Mouse (Mus musculus): Measurements from ENCODE around the gene Ppp4r1.

Ppp4r1 gene

DNA sequence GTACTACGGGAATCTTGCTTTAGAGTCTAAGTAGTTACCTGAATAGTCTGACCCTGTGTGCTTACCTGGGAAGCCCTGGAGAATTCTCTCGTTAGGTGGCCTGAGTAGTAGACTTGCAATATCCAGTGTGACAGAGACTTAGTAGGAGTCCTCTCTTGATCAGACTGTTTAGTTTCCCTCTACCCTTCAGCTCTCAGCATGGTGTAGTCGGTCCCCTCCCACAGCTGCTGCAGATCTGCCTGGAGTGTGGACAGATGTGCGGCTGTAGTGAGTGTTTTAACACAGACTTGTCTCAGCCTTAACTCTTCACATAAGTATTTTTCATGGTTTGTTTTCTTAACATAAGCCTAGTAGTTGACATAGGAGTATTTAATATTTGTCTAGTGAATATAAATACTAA is 19.7 kb downstream of the Ppp4r1 start:
- no peak for DNase-seq (ENCODE audit: low spot score)

DNA sequence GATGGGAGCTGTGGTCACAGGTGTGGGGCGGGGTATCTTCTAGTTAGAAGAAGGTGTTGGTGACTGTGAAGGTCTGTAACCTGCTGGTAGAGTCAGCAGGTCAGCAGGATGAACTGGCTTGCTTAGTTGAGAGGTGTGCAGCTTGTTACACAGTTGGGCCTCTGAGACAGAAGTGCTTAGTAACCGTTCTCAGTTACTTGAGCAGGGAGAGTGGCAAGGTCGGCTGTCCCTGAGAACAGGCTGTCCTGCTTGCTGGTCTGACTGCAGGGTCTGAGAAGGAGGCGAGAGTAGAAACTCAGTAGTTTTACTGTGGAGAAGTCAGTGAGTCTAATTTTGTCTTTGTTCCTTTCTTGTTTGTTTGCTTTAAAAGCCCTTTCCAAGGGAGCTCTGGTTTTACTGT is 23.6 kb downstream of the Ppp4r1 start:
- no peak for DNase-seq (ENCODE audit: low spot score)

DNA sequence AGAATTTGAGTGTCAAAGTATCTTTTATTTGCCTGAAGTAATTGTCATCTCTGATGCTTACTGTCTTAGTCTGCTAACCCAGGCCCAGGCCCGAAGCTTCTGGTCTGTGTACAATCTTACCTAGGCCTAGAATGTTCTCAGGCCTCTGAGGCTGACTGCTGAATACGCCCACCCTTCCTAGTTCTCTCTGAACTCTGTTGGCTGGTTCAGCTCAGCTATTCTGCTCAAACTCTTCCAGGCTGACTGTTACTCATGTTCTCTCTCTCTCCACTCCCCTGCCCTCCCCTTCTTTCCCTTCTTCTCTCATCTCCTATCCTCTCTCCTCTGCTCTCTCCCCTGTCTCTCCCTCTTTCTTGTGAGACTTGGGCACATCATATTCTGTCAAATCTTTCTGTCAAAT is 24.0 kb downstream of the Ppp4r1 start:
- DNase-seq (ENCODE audit: low spot score): no peak

DNA sequence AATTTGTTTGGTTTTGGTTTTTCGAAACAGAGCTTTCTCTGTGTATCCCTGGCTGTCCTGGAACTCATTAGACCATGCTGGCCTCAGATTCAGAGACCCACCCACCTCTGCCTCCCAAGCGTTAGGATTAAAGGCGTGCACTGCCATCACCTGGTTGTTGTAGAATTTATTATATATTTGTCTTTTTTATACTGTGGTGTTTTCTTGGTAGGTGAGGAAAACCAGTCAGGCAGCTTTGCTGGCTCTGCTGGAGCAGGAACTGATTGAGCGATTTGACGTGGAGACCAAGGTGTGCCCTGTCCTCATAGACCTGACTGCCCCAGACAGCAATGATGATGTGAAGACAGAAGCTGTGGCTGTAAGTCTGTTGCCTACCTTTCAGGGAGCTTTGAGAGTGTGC is 28.7 kb downstream of the Ppp4r1 start:
- no peak for DNase-seq (ENCODE audit: low spot score)

DNA sequence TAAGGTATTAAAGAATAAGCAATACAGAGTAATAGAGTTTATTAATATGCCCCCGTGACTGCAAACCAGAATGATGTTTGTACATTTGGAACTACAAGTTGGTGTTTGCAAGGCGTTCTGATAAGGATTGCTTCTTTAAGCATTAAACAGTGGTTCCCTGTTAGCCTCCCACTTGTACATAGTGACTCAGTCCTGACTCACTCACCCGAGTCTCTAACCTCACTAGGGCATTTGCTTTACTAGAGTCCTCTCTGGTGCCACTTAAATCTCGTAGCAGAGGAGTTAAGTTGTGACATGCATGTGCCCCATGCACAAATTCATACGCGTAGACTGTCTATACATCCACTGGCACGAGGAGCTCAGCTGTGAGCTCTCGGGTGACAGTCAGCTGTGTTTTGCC is 31.4 kb downstream of the Ppp4r1 start:
- DNase-seq (ENCODE audit: low spot score): no peak

DNA sequence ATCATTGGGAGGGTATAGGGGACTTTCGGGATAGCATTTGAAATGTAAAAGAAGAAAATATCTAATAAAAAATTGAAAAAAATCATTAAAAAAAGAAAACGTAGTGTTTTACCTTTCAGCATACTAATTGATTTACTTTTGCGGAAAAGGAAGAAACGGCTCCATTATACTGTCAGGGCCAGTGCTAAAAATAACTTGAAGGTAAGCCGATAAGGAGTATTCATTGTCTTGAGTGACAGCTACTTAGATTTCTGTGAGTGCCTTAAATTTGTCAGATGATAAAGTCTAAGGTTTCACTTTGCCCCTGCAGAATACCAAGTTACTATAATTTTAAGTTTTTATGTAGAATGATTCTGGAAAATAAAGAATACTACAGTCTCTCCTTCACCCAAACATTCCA is 37.8 kb downstream of the Ppp4r1 start:
- DNase-seq (ENCODE audit: low spot score): no peak

DNA sequence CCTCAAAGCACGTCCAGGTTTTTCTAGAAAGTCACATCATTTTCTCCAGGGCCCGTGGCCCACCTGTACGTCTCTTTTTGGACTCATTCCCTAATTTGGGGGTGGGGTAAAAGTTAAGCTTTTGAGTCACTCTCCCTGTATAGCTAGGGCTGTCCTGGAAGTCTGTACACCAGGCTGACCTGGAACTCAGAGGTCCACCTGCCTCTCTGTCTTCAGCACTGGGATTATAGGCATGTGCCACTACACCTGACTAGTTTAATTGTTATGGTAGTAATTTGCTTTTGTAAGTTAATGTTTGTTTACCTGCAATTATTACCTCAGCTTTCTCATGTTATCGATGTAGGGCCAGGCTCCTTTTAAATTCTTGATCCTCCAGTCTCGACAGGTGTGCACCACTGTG is 40.0 kb downstream of the Ppp4r1 start:
- DNase-seq (ENCODE audit: low spot score): no peak

DNA sequence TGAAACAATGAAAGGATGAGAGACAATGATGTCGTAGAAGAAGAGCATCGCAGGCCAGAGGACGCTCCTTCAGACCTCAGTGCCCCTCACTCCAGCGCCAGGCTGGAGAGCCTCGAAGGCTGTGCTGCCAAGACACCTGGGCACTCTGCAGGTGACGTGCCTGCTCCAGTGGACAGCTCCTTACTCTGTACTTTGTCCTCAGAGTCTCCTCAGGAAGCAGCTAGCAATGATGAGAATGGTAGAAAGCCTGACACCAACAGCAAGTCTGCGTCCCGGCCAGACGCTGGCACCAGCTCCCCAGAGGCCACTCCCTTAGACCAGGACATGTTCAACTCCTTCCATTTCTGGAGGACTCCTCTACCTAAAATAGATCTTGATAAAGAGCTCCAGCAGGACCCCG is 41.9 kb downstream of the Ppp4r1 start:
- no peak for DNase-seq (ENCODE audit: low spot score)

DNA sequence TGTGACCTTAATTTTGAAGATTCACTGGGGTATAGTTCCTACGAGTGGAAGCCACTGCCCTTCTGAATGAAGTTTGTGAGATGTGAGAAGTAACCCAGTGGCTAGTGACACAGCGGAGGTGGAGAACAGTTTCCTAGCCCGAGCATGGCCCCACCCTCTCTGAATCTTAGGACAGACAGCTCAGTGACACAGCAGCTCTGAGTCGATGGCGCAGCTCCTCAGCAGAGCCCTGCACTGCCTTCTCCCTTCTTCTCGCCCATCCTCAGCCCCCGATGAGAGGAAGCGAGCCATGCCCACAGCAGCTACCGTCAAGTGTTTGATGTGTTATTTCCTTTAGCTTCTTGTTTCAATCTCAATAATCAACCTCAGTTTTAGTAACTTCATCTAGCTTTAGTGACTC is 43.9 kb downstream of the Ppp4r1 start:
- no peak for DNase-seq (ENCODE audit: low spot score)

DNA sequence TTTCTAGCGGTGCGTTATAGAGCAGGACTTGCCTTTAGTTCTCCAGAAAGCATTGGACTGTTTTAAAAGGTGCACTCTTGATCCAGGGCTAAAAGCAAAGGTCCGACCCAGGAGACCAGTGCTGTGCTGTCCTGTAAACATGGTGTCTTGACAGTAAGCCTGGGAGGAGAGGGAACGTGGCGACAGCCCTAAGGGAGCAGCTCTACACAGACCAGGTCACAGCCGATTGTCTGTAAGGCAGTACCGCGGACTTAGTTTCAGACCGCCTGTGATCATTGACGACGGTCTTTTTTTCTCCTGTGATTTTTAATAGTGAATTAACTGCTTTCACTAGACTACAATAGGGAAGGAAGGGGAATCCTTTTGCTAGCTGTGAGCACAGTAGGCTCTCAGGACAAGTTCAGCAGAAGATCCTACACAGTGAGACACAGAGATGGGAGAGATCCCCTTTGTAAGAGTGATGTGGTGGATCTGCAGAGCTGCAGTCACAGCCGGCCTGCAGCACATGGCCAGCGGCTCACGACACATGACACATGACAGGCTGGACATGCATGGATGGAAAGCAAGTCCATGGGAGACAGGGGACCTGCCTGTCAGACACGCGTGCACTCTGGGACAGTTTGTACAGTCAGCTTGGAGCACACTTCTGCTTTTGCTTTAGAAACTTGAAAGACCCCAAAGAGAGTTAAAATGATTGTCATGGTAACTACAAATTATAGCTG is 44.9 kb downstream of the Ppp4r1 start:
- DNase-seq (ENCODE audit: low spot score): no peak

DNA sequence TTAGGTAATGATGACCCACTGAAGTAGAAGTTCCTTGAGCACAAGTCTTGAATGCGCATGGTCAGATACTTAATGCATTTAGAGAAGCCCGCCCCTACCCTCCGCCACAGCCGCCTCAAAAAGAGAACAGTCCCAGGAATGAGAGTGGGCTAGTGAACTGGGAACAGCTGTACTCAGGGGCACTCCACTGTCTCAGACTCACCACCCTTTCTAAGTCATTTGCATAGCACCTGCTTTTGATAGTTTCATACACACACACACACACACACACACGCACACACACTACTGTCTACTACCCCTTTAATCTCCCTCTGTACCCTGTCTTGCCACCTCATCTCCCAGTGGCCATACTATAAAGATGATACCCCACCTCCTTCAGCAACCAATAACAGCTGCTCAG is 45.5 kb downstream of the Ppp4r1 start:
- DNase-seq (ENCODE audit: low spot score): no peak

DNA sequence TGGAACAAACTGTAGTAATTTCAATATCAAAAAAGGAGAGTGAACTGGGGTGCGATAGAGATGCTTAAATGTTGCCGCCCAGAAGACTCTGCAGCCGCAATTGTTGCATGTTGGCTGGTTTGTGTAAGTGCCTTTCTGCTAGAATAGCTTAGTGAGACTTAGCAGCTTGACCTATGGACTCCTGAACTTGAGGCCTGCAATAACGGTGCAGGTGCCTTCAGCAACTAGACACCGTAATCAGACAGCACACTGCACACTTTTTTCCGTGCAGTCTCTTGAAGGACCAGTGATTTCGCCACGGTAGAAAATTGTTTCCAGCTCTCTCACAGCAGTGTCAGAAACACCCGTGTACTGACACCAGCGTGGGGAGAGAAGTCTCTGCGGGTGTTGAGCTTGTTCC is 46.6 kb downstream of the Ppp4r1 start:
- no peak for DNase-seq (ENCODE audit: low spot score)

DNA sequence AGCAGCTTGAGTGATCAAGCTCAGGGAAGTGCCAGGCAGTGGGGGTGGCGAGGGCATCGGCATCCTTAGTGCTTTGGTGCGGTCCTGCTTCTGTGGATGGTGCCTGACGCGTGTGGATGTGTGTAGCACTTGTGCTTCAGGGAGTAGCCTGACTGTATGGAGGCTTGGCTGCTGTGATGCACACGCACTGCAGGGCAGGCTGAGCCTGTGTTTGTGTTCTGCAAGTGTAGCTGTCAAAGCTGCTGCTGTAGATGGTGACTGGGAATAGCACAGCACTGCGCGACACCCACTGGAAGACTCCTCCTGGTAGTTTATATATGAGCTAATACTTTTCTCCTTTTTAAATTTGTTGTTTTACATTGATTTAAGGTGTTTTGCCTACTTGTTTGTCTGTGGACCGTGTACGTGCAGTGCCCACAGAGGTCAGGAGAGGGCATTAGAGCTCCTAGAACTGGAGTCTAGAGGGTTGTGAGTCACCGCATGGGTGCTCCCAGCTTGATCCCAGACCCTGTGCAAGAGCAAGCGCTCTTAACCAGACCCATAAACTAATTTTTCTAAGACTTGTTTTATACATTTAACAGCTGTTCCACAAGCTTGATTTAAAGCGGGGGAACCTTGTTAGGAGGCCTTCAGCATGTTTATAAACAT is 48.0 kb downstream of the Ppp4r1 start:
- DNase-seq (ENCODE audit: low spot score): no peak

DNA sequence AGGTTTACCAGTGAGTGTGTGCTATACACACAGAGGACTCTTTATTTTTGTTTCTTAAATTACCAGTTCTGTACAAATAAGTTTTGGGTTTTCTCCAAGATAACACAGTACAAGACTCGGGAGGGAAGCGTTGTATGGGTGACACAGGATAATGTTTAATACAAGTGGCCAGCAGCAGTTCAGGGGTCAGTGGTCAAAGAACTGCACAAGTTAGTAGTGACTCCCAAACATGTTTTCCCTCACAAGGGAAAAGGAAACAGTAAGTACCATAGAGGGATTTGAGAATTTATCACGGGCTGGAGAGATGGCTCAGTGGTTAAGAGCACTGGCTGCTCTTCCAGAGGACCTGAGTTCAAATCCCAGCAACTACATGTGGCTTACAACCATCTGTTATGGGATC is 51.5 kb downstream of the Ppp4r1 start:
- DNase-seq (ENCODE audit: low spot score): no peak

DNA sequence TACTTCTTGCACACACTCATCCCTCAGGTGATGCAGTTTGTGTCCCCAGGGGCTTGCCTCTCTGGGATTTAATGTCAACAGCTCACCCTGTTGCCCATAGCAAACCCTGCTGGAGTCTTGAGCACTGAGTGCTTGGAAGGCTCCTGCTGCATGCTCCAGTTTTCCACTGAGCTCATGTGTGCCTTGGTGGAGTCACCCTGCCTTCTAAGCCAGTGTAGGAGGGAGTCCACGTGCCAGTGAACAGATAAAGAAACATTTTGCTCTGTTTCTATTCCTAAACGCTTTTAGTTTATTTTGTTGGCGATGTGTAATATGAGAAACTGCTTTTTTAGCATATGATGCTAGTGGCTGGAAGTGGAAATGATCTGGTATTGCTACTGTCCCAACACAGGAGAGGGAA is 54.4 kb downstream of the Ppp4r1 start:
- no peak for DNase-seq (ENCODE audit: low spot score)

DNA sequence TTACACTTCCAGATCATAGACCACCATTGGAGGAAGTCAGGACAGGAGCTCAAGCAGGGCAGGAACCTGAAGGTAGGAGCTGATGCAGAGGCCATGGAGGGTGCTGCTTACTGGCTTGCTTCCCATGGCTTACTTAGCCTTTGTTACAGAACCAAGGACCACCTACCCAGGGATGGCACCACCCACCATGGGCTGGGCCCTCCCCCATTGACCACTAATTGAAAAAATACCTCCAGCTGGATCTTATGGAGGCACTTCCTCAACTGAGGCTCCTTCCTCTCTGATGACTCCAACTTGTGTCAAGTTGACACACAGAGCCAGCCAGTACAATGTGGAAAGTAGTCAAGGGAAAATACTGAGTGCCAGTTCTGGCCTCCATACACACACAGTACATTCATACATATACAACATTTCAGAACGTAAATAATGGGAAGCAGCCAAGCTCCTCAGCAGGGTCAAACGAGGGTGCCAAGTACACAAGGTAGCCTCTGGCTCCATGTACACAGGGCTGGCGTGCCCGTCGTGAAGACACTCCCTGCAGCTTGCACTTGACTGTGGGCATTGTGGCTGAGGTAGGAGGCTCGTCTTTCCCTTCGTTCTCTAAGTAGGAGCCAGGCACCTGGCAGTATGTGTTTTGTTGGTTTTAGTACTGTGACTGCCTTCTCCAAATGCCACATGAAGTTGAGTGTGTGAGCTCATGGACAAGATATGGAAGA is 57.3 kb downstream of the Ppp4r1 start:
- no peak for DNase-seq (ENCODE audit: low spot score)

DNA sequence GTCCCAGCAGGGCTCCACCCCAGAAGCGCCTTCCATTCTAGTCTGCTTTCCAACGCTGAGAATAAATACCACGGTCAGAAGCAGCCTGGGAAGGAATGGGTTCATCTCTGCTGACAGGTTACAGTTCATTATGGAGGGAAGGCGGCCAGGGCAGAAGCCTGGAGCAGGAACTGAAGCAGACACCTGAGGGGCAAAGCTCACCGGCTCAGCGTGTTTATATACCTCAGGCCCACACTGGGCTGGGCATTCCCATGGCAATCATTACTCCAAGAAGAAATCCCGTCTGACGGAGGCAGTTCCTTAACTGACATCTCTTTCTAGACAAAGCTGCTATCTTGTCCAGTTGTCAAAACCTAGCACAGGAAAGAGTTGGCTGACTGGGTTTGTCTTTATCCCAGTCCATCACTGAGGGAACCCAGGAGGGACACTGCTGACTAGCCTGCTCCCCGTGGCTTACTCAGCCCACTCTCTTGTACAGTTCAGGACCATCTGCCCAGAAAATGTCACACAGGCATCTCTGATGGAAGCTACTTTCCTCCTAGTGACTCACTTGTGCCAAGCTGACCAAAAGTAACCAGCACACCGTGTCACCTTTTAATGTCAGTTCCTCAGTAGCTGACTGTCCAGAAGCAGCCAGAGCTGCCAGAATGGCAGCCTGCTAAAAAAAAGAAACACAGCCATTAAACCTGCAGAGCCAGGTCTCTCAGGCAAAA is 60.5 kb downstream of the Ppp4r1 start:
- DNase-seq (ENCODE audit: low spot score): peak; percentile 13

DNA sequence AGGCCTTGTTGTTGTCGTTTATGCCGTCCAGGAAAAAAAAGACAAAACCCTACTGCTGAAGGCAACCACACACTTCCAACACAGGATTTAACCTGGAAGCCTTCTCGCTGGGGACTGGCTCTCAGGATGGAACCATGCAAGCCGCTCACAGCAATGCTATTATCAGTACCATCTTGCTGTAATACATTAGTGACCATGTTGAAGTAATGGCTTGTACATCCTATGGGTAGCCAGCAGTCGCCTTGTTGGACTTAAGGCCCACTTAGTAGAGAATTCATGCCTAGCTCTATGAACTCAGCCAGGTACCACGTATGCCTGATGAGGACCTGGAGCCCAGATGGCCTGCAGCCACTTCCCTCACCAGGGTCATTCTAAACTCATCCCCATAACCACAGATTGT is 63.0 kb downstream of the Ppp4r1 start:
- DNase-seq (ENCODE audit: low spot score): no peak

DNA sequence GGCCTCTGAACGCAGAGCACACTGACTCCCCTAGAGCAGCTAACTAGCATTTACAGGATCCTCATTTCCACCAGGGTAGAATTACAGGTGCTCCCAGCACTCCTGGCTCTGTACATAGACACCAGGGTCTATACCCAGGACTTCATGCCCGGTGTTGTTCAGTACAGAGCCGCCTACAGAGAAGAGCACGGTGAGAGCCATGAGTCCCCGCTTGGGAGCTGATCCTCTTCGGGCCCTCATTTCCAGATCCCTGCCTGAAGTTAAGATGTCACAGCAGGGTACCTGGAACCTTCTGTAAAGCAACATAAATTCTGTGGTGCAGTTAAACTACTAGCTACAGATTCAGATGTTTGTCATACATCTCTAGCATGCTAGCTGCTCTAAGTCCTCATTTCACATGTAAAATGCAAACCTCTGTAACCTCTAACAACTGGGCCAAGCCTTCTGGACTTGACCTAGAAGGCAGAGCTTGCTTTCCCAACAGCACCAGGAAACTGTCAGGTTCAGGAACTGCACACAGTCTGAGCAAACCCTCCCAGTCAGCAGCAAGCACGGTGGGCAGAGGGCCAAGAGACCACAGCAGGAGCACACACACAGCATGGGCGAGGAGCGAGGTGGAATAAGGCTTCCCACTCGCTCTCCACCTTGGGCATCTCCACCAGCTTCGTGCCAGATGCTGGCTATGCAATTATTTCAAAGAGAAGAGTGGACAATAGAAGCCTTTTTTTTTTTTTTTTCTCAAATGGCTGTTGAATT is 65.5 kb downstream of the Ppp4r1 start:
- DNase-seq (ENCODE audit: low spot score): no peak

DNA sequence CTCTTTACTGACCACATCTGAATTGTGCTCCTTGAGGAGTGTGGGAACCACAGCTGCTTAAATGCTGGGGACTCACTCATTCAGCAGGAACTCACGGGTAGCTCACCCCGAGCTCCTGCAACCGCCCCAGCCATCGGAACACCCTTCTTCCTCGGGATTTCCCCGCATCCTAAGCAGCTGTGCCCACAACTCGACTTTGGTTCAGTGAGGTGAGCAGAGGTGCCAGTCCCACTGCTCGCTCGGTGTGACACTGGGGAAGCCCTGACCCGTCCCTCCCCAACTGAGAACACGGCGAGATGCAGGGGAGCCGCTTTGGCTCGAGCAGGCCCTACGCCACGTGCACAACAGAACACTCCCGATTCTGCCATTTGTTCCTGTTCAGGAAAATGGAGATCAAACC is 68.1 kb downstream of the Ppp4r1 start:
- no peak for DNase-seq (ENCODE audit: low spot score)

DNA sequence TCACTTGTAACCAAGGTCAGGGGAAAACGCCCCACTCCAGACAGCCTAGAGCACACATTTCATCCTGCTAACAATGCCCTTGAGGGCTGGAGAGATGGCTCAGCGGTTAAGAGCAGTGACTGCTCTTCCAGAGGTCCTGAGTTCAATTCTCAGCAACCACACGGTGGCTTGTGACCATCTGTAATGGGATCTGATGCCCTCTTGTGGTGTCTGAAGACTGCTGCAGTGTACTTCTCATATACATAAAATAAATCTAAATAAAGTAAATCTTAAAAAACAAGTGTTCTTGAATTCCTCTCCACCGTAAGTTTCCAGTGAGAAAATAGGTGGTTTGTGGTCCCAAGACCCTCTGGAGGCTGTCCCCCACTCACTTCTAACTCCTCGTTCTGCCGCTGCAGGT is 69.4 kb downstream of the Ppp4r1 start:
- no peak for DNase-seq (ENCODE audit: low spot score)

DNA sequence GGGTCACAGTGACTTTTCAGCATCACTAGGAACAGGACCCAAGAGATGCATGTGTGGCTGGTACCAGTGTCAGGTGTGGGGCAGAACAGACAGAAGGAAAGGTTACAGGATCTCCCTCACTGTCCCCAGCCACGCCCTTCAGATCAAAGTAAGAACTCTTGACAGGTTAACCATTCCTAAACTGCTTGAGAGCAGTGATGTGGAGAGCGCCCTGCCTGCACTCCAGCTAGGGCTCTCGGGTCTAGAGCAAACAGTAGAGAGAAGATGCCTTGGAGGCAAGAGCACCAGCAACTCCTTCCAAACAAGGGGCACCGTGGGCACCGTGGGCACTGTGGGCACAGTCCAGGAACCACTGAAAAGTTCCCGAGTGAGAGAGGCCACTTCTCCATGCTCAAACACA is 71.0 kb downstream of the Ppp4r1 start:
- no peak for DNase-seq (ENCODE audit: low spot score)

All from adipocyte (in vitro differentiated cells).